Mouse (Mus musculus) C2C12 (cell line): ENCODE measurements around the gene Slc16a3. TPM values are rescaled to one million over a fixed set of nuclear protein-coding genes. Genes with fewer than 3 reads are reported as not detected.

Experiments used
- H3K27me3 ChIP-seq: one replicate; pipeline ENCODE4 v1.6.1; 2011; ENCODE audit not compliant: control insufficient read depth, insufficient read depth, insufficient read length
- H3K36me3 ChIP-seq: one replicate; pipeline ENCODE4 v1.6.1; 2011; ENCODE audit not compliant: control insufficient read depth, insufficient read depth
- H3K4me3 ChIP-seq: one replicate; pipeline ENCODE4 v1.5.1; 2011; ENCODE audit warnings: mild to moderate bottlenecking, control low read depth; ENCODE audit not compliant: poor library complexity, insufficient read depth, severe bottlenecking
- H3K79me2 ChIP-seq: one replicate; pipeline ENCODE4 v1.6.1; 2011; ENCODE audit not compliant: control insufficient read depth, insufficient read depth
- H3K79me3 ChIP-seq: one replicate; pipeline ENCODE4 v1.6.1; 2011; ENCODE audit warnings: low read depth, control low read depth
- H3ac ChIP-seq: one replicate; pipeline ENCODE3; 2011; ENCODE audit warnings: low read depth; ENCODE audit not compliant: control insufficient read depth, insufficient read length
- CEBPB ChIP-seq: IDR thresholded peaks from one replicate; pipeline ENCODE4 v1.6.1; 2011; ENCODE audit warnings: low read depth, mild to moderate bottlenecking, control low read depth, moderate library complexity
- CTCF ChIP-seq: IDR thresholded peaks from one replicate; pipeline ENCODE4 v1.5.1; 2011; ENCODE audit not compliant: control insufficient read depth, insufficient read depth, insufficient read length
- FOSL1 ChIP-seq: IDR thresholded peaks from one replicate; pipeline ENCODE4 v1.8.0; 2011; ENCODE audit warnings: mild to moderate bottlenecking, low read length; ENCODE audit not compliant: poor library complexity, insufficient read depth, severe bottlenecking
- MAX ChIP-seq: IDR thresholded peaks from one replicate; pipeline ENCODE4 v1.6.1; 2011; ENCODE audit warnings: mild to moderate bottlenecking, control low read depth
- MYOD1 ChIP-seq: IDR thresholded peaks from one replicate; pipeline ENCODE4 v1.6.1; 2011; ENCODE audit warnings: low read depth; ENCODE audit not compliant: control insufficient read depth, insufficient read length
- MYOG ChIP-seq: IDR thresholded peaks from one replicate; pipeline ENCODE4 v1.6.1; 2011; ENCODE audit not compliant: control insufficient read depth, insufficient read length; ENCODE audit errors: extremely low read depth
- USF1 ChIP-seq: IDR thresholded peaks from one replicate; pipeline ENCODE4 v1.6.1; 2011; ENCODE audit warnings: low read depth, mild to moderate bottlenecking, control low read depth, moderate library complexity
- polyA plus RNA-seq: library from polyadenylated mRNA; unstranded; fragments of >200 nt; fragmentation: generic; extraction: Trizol; gene quantifications from one replicate; pipeline ENCODE4 v1.2.1, GENCODE M21; 2012; ENCODE audit warnings: missing spikeins

Slc16a3 gene
- polyA plus RNA-seq, 1 experiment: 0.89 TPM

GRCm38 (mm10) chr11:120950281-120951202 lies 2.3 kb downstream of the Slc16a3 start:
- no peak overlapping the region for H3K4me3 ChIP-seq
- no peaks in the 10 kb centered on the region for H3K79me2 ChIP-seq
- H3ac ChIP-seq: no peak overlapping the region
- no peak for TF ChIP-seq MAX
- TF ChIP-seq MYOG: no peak
- TF ChIP-seq CTCF: no peak
- no peak for TF ChIP-seq FOSL1
- no peak for TF ChIP-seq CEBPB
- no peak for TF ChIP-seq MYOD1
- no peak for TF ChIP-seq USF1
- H3K79me3 ChIP-seq: no peaks in the 10 kb centered on the region
- H3K36me3 ChIP-seq: no peaks in the 10 kb centered on the region
- no peaks in the 10 kb centered on the region for H3K27me3 ChIP-seq

DNA sequence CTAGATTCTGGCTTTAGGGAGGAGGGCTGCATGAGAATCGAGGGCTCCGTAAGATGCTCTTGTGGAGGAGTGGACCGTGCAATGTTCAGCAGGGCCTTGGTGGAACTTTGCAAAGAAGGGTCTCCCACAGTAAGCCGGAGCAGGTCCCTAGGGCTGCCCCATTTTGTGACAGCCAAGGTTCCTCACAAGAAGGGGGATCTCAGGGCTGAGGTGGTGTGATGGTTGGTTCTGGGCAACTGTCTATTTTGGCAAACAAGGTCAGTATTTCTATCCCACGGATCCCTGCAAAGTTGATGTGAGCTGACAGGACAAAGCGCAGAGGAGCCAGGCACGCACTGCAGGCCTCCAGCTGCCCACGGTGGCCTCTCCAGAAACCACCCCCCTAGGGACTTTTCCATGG lies 3.0 kb downstream of the Slc16a3 start:
- no peaks in the 10 kb centered on the region for H3K36me3 ChIP-seq
- no peaks in the 10 kb centered on the region for H3K79me2 ChIP-seq
- no peaks in the 10 kb centered on the region for H3K27me3 ChIP-seq
- TF ChIP-seq MYOG: no peak
- no peak for TF ChIP-seq CEBPB
- TF ChIP-seq MAX: no peak
- no peak for TF ChIP-seq FOSL1
- TF ChIP-seq USF1: no peak
- TF ChIP-seq MYOD1: no peak
- no peak for TF ChIP-seq CTCF
- H3K4me3 ChIP-seq: no peak overlapping the region
- no peaks in the 10 kb centered on the region for H3K79me3 ChIP-seq
- no peak overlapping the region for H3ac ChIP-seq

DNA sequence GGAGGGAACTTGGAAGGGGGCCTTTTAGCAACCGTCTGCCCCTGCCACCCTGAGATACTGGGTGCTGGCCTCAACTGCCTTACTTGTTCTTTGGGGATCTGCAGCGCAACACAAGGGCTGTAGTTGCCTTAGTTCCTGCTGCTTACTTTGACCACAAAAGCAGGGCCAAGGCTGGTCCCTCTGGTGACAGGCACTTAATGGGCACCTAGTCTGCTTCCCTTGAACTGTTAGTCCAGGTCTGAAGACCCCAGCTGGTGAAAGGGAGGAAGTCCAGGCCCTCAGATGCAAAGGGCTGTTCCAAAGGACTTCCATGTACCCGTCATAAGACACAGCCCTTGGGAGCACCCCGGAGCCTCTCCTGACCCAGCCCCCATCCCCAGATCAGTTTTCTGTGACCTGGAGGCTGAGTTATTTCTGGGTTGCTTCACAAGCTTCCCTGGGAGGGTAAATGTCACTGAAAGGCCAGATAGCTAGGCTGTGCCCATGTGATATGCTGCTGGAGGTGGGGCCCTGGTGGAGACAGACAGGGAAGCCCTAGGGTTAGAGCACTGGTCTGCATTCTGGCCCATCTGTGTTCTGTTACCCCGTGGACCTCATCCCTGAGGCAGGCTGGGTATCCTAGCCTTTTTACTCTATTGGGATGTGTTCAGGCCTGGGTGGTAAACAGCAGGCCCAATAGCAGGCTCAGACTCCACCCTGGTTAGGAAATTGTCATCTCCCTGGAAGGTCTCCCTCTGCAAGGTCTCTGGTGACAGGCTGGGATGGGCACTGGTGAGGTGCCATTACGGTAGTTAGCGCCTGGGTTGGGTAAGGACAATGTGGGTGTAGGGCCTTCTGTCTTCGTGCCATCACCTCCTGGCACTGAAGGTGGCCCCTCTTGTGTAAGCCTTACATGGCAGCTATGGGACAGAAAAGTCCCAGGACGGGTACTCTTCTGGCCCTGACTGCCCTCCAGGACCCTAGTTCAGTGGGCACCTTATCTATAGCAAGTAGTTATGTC lies 3.8 kb downstream of the Slc16a3 start:
- H3K79me3 ChIP-seq: no peaks in the 10 kb centered on the region
- H3K36me3 ChIP-seq: no peaks in the 10 kb centered on the region
- no peak overlapping the region for H3ac ChIP-seq
- H3K4me3 ChIP-seq: no peak overlapping the region
- H3K79me2 ChIP-seq: no peaks in the 10 kb centered on the region
- H3K27me3 ChIP-seq: no peaks in the 10 kb centered on the region
- TF ChIP-seq FOSL1: no peak
- no peak for TF ChIP-seq MAX
- no peak for TF ChIP-seq MYOG
- no peak for TF ChIP-seq USF1
- no peak for TF ChIP-seq CEBPB
- TF ChIP-seq MYOD1: no peak
- TF ChIP-seq CTCF: no peak

GRCm38 (mm10) chr11:120954936-120955335 lies 6.7 kb downstream of the Slc16a3 start:
- H3ac ChIP-seq: no peak overlapping the region
- no peak overlapping the region for H3K4me3 ChIP-seq
- no peaks in the 10 kb centered on the region for H3K79me2 ChIP-seq
- H3K27me3 ChIP-seq: no peaks in the 10 kb centered on the region
- TF ChIP-seq MYOD1 (no peak), FOSL1 (no peak), USF1 (no peak), MYOG (no peak), CEBPB (no peak), CTCF (no peak), MAX (no peak)
- peaks cover 3% of the 10 kb centered on the region for H3K36me3 ChIP-seq
- H3K79me3 ChIP-seq: no peaks in the 10 kb centered on the region

GRCm38 (mm10) chr11:120955701-120956100 lies 7.4 kb downstream of the Slc16a3 start:
- Histone ChIP-seq H3K4me3 (no peak overlapping the region), H3K36me3 (peaks cover 3% of the 10 kb centered on the region), H3K79me2 (no peaks in the 10 kb centered on the region), H3K79me3 (no peaks in the 10 kb centered on the region), H3ac (no peak overlapping the region), H3K27me3 (no peaks in the 10 kb centered on the region)
- TF ChIP-seq MYOG (no peak), CEBPB (no peak), FOSL1 (no peak), USF1 (no peak)
